Mouse (Mus musculus) heart, adult 2 months (tissue): ENCODE data around the gene Brwd1.

ENCODE experiments used
- CTCF ChIP-seq: fragments of 200-600 bp; IDR thresholded peaks from 2 replicates; pipeline ENCODE4 v1.8.1; 2022; ENCODE audit warnings: antibody characterized with exemption, mild to moderate bottlenecking, moderate library complexity
- POLR2A ChIP-seq: fragments of 200-500 bp; IDR thresholded peaks from 2 replicates; pipeline ENCODE4 v1.6.1; 2011; ENCODE audit warnings: mild to moderate bottlenecking, low read depth, low read length, control low read depth; ENCODE audit not compliant: insufficient read depth

GRCm38 (mm10) chr16:95951471-95951870 lies 130.9 kb downstream of the Brwd1 start:
- TF ChIP-seq POLR2A, result no peak
- no peak for TF ChIP-seq CTCF
